Mouse (Mus musculus) hindbrain, embryonic 15.5 days (tissue): ENCODE measurements around the gene Gm20721. TPM values are rescaled to one million over a fixed set of nuclear protein-coding genes. Genes with fewer than 3 reads are reported as not detected.

Source experiments
- ATAC-seq: fragments of 200-750 bp; cut with Nextera tagmentation; 2 replicates; pipeline ENCODE4 v1.8.0; 2017; ENCODE audit warnings: low read depth, moderate number of reproducible peaks, moderate TSS enrichment; ENCODE audit not compliant: low FRiP score
- H3K27ac ChIP-seq: fragments of 300-500 bp; sonication (generic); replicated peaks from 2 replicates; pipeline ENCODE4 v1.5.1; 2015; ENCODE audit warnings: mild to moderate bottlenecking, inconsistent platforms
- H3K27me3 ChIP-seq: fragments of 300-500 bp; sonication (generic); 2 replicates; pipeline ENCODE4 v1.6.1; 2015; ENCODE audit warnings: control low read depth, inconsistent platforms
- H3K36me3 ChIP-seq: fragments of 300-500 bp; sonication (generic); 2 replicates; pipeline ENCODE4 v1.6.1; 2015; ENCODE audit warnings: control low read depth, inconsistent platforms
- H3K4me1 ChIP-seq: fragments of 300-500 bp; sonication (generic); replicated peaks from 2 replicates; pipeline ENCODE4 v1.6.1; 2015; ENCODE audit warnings: control low read depth, inconsistent platforms
- H3K4me2 ChIP-seq: fragments of 300-500 bp; sonication (generic); 2 replicates; pipeline ENCODE4 v1.6.1; 2015; ENCODE audit warnings: moderate library complexity, mild to moderate bottlenecking, inconsistent platforms
- H3K4me3 ChIP-seq: fragments of 300-500 bp; sonication (generic); 2 replicates; pipeline ENCODE4 v1.5.1; 2015; ENCODE audit warnings: mild to moderate bottlenecking, inconsistent platforms
- H3K9ac ChIP-seq: fragments of 300-500 bp; sonication (generic); 2 replicates; pipeline ENCODE4 v1.6.1; 2015; ENCODE audit warnings: inconsistent platforms
- H3K9me3 ChIP-seq: fragments of 300-500 bp; sonication (generic); 2 replicates; pipeline ENCODE4 v1.6.1; 2016; ENCODE audit warnings: control low read depth, inconsistent platforms
- WGBS: fragments of 180-500 bp; shearing (Covaris S2); methylation state at CpG from one replicate; pipeline ENCODE4 v1.1.7; 2015; 5-methylcytosine and 5-hydroxymethylcytosine counted together
- polyA plus RNA-seq: library from polyadenylated mRNA; unstranded; fragments of >200 nt; fragmentation: Nextera tagmentation; extraction: Ambion mirVana; gene quantifications from 2 replicates; pipeline ENCODE4 v1.2.1, GENCODE M21; 2015

Gene Gm20721
- polyA plus RNA-seq, 1 experiment from 2014 or later, result 13.1 TPM

- Histone ChIP-seq H3K4me3 (no peak overlapping the region), H3K9me3 (no peaks in the 10 kb centered on the region), H3K4me2 (no peak overlapping the region), H3K9ac (no peak overlapping the region), H3K27ac (peak overlapping the region; percentile 58), H3K4me1 (peaks cover 59% of the 10 kb centered on the region), H3K36me3 (peaks cover 28% of the 10 kb centered on the region), H3K27me3 (no peaks in the 10 kb centered on the region)
- 51% methylated on average over 8 of the region's 8 CpGs for WGBS
- no peak for ATAC-seq
Observed at GRCm38 (mm10) chr2:174342793-174343400, 3.6 kb downstream of the Gm20721 start.

GRCm38 (mm10) chr2:174340893-174341580, 5.5 kb downstream of the Gm20721 start:
- 86% methylated on average over 4 of the region's 4 CpGs for WGBS
- H3K4me1 ChIP-seq, result peaks cover 74% of the 10 kb centered on the region
- H3K36me3 ChIP-seq, result peaks cover 14% of the 10 kb centered on the region
- no peak overlapping the region for H3K4me2 ChIP-seq
- H3K27ac ChIP-seq, result no peak overlapping the region
- no peak overlapping the region for H3K4me3 ChIP-seq
- no peaks in the 10 kb centered on the region for H3K27me3 ChIP-seq
- no peaks in the 10 kb centered on the region for H3K9me3 ChIP-seq
- no peak overlapping the region for H3K9ac ChIP-seq
- no peak for ATAC-seq

DNA sequence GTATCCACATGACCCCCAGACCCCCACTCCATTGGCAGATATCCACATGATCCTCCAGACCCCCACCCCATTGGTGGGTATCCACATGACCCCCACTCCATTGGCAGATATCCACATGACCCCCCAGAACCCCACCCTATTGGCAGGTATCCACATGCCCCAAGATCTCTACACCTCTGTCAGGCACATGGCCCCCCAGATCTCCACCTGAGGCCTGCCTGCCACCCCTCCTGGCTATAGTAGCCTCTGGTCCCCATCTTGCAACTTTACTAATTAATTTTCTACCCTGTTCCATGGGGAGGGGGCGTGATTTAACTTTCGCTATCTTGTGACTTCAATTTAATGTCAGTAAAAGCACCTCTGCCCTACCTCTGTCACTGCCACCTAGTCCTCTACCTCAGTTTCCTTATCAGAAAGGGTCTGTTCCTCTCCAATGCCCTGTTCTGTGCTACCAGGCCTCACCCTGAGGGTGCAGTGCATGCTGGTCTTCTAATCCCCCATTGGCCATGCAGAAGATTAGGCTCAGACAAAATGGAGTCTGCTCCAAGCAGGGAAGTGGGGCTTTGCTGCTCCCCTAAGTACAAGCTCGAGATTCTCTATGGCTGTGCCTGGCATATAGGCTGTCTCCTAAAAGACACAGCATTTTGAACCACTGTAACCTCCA, 6.2 kb downstream of the Gm20721 start:
- Histone ChIP-seq H3K4me2 (no peak overlapping the region), H3K27me3 (no peaks in the 10 kb centered on the region), H3K9ac (no peak overlapping the region), H3K9me3 (no peaks in the 10 kb centered on the region), H3K27ac (no peak overlapping the region), H3K36me3 (peaks cover 7% of the 10 kb centered on the region), H3K4me1 (peaks cover 79% of the 10 kb centered on the region), H3K4me3 (no peak overlapping the region)
- WGBS, result 91% methylated on average over 3 of the region's 3 CpGs
- no peak for ATAC-seq

DNA sequence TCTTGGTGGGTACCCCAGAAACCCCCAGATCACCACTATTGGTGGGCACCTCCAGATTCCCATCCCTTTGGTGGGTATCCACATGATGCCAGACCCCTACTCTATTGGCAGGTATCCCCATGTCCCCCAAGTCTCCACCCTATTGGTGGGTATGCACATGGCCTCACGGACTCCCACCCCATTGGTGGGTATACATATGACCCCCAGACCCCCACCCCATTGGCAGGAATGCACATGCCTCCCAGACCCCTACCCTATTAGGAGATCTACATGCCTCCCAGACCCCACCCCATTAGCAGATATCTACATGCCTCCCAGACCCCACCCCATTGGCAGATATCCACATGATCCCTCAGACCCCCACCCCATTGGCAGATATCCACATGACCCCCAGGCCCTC, 6.8 kb downstream of the Gm20721 start:
- Histone ChIP-seq H3K4me3 (no peak overlapping the region), H3K9me3 (no peaks in the 10 kb centered on the region), H3K4me1 (peaks cover 78% of the 10 kb centered on the region), H3K27me3 (no peaks in the 10 kb centered on the region), H3K27ac (no peak overlapping the region), H3K9ac (no peak overlapping the region), H3K36me3 (peaks cover under 1% of the 10 kb centered on the region), H3K4me2 (no peak overlapping the region)
- no peak for ATAC-seq
- WGBS, result 100% methylated on average over 1 of the region's 1 CpGs

DNA sequence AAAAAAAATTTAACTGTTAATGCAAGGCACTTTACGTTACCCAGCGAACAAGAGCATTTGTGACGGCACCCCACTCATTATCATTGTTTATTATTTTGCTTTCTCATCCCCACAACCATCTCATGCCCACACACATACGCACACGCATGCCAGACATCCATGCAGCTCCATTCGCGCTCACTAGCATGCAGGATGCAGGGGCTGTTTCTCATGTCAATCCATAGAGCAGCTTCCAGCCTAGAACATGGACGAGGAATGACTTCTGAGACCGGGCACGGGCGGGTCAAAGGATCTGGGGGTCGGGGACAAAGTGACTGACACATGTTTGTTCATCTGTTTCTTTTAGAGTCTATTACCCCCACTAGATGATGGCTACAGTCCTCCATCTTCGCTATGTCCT, 9.2 kb downstream of the Gm20721 start:
- Histone ChIP-seq H3K4me2 (no peak overlapping the region), H3K4me1 (peaks cover 78% of the 10 kb centered on the region)

GRCm38 (mm10) chr2:174334415-174334814, 12.1 kb downstream of the Gm20721 start:
- Histone ChIP-seq H3K4me2 (peak overlapping the region; percentile 57), H3K4me3 (no peak overlapping the region), H3K27me3 (no peaks in the 10 kb centered on the region), H3K9me3 (no peaks in the 10 kb centered on the region), H3K9ac (peak overlapping the region; percentile 14; the same call in 1 of the 2 replicates), H3K36me3 (no peaks in the 10 kb centered on the region), H3K4me1 (peaks cover 75% of the 10 kb centered on the region), H3K27ac (peak overlapping the region; percentile 46)
- ATAC-seq, result no peak
- 70% methylated on average over 10 of the region's 10 CpGs for WGBS

More for the DNA sequence above, 9.2 kb downstream of the Gm20721 start:
- Histone ChIP-seq H3K9ac (no peak overlapping the region), H3K27me3 (no peaks in the 10 kb centered on the region), H3K36me3 (no peaks in the 10 kb centered on the region), H3K4me3 (no peak overlapping the region), H3K9me3 (no peaks in the 10 kb centered on the region), H3K27ac (no peak overlapping the region)
- WGBS, result 84% methylated on average over 13 of the region's 13 CpGs
- no peak for ATAC-seq

DNA sequence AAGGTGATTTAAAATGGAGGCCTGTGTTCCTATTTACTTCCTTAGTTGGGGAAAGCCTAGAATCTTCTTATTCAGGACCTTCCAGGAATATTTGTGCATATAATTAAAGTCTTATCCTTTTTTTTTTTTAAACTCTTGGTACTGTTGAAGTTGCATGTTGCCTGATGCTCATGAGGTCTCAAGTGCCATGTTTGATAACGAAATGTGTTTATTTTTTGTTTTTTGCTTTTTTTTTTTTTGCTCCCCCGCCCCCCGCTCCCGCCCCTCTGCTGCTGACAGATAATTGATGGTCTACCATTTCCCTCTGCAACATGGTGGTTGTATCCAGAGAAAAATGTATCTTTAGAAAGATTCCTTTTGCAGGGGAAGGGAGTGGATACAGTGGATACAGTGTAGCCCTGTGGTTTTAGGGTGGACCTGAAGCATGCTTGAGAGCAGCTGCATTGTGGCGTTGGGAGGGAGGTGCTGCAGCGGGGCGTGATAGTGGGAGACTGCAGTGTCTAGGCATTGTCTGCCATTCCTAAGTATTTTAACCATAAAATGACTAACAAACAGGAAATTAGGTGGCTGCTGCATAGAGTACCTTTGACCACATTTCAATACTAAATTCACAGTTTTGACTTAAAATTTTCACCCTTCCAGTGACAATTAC, 13.1 kb downstream of the Gm20721 start:
- Histone ChIP-seq H3K9me3 (no peaks in the 10 kb centered on the region), H3K9ac (peak overlapping the region; percentile 31; the same call in 1 of the 2 replicates), H3K4me2 (peak overlapping the region; percentile 57), H3K27me3 (no peaks in the 10 kb centered on the region), H3K27ac (peak overlapping the region; percentile 44; the same call in 1 of the 2 replicates), H3K4me3 (peak overlapping the region; percentile 99), H3K36me3 (no peaks in the 10 kb centered on the region), H3K4me1 (peaks cover 73% of the 10 kb centered on the region)
- ATAC-seq, result no peak
- 32% methylated on average over 7 of the region's 7 CpGs for WGBS

DNA sequence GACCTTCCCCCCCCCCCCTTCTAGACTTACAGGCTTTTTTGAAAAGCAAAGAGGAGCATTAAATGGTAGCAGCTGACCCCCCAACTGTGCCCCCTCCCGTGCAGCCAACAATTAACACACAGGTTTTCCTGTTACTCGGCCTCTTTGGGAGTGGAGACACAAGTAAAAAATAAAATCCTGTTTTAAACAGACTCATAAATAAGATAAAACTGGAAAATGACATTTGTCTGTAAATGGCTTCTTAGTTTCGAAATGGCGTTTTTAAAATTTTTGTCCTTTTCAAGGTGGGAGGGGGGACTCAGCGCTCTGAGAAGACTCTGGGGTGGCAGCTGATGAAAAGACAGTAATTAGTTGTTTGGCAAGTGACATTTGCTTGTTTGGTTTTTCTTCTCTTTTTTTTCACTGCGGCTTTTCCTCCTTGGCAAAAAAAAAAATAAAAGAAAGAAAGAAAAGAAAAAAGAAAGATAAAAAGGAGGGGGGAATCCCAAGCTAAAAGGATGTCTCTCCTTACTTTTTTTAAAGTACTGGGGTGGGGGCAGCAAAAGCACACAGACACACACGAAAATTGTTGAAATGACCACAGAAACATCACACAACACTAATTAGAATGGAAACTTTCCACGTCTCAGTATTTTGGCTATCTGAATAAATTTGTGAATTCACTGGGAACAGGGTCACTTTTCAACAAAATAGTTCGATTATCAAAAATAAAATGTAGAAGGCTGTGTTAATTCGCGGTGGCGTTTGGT, 15.1 kb downstream of the Gm20721 start:
- Histone ChIP-seq H3K4me3 (peak overlapping the region; percentile 99), H3K4me1 (peaks cover 63% of the 10 kb centered on the region), H3K27me3 (no peaks in the 10 kb centered on the region), H3K9ac (peak overlapping the region; percentile 100), H3K4me2 (peak overlapping the region; percentile 57), H3K9me3 (no peaks in the 10 kb centered on the region), H3K27ac (peak overlapping the region; percentile 99), H3K36me3 (no peaks in the 10 kb centered on the region)
- no peak for ATAC-seq
- 15% methylated on average over 12 of the region's 12 CpGs for WGBS

- 1% methylated on average over 45 of the region's 48 CpGs for WGBS
- H3K4me1 ChIP-seq, result peaks cover 58% of the 10 kb centered on the region
- ATAC-seq, result peak; percentile 52
Observed at GRCm38 (mm10) chr2:174330616-174331191, 15.8 kb downstream of the Gm20721 start.

GRCm38 (mm10) chr2:174329663-174330615, 16.6 kb downstream of the Gm20721 start:
- Histone ChIP-seq H3K4me1 (peaks cover 51% of the 10 kb centered on the region), H3K9me3 (no peaks in the 10 kb centered on the region), H3K4me2 (peak overlapping the region; percentile 57), H3K4me3 (peak overlapping the region; percentile 99), H3K9ac (peak overlapping the region; percentile 100), H3K36me3 (no peaks in the 10 kb centered on the region), H3K27me3 (no peaks in the 10 kb centered on the region), H3K27ac (peak overlapping the region; percentile 99)
- WGBS, result under 1% methylated on average over 91 of the region's 131 CpGs
- peak; percentile 84 for ATAC-seq

More at GRCm38 (mm10) chr2:174330616-174331191, 15.8 kb downstream of the Gm20721 start:
- no peaks in the 10 kb centered on the region for H3K9me3 ChIP-seq
- H3K36me3 ChIP-seq, result no peaks in the 10 kb centered on the region
- H3K4me2 ChIP-seq, result peak overlapping the region; percentile 57
- peak overlapping the region; percentile 100 for H3K9ac ChIP-seq
- peak overlapping the region; percentile 99 for H3K4me3 ChIP-seq
- H3K27ac ChIP-seq, result peak overlapping the region; percentile 99
- no peaks in the 10 kb centered on the region for H3K27me3 ChIP-seq
